Mouse (Mus musculus) limb, embryonic 13.5 days (tissue): ENCODE results near the gene Exosc8. TPM values are rescaled to one million over a fixed set of nuclear protein-coding genes. Genes with fewer than 3 reads are reported as not detected.

Experiments used
- ATAC-seq: fragments of 200-750 bp; cut with Nextera tagmentation; 2 replicates; pipeline ENCODE4 v1.8.0; 2017; ENCODE audit warnings: low read depth, moderate number of reproducible peaks, moderate TSS enrichment; ENCODE audit not compliant: low FRiP score
- H3K27ac ChIP-seq: fragments of 300-500 bp; sonication (generic); 2 replicates; pipeline ENCODE4 v1.5.1; 2015; ENCODE audit warnings: inconsistent platforms, mild to moderate bottlenecking, moderate library complexity
- H3K27me3 ChIP-seq: fragments of 300-500 bp; sonication (generic); 2 replicates; pipeline ENCODE4 v1.6.1; 2015; ENCODE audit warnings: mild to moderate bottlenecking, inconsistent platforms
- H3K36me3 ChIP-seq: fragments of 300-500 bp; sonication (generic); 2 replicates; pipeline ENCODE4 v1.6.1; 2015; ENCODE audit warnings: inconsistent platforms, mild to moderate bottlenecking, moderate library complexity
- H3K4me1 ChIP-seq: fragments of 300-500 bp; sonication (generic); 2 replicates; pipeline ENCODE4 v1.6.1; 2015; ENCODE audit warnings: inconsistent platforms
- H3K4me2 ChIP-seq: fragments of 300-500 bp; sonication (generic); replicated peaks from 2 replicates; pipeline ENCODE4 v1.6.1; 2015; ENCODE audit warnings: inconsistent platforms, mild to moderate bottlenecking, moderate library complexity
- H3K4me3 ChIP-seq: fragments of 300-500 bp; sonication (generic); 2 replicates; pipeline ENCODE4 v1.5.1; 2015; ENCODE audit warnings: moderate library complexity, mild to moderate bottlenecking, inconsistent platforms
- H3K9ac ChIP-seq: fragments of 300-500 bp; sonication (generic); 2 replicates; pipeline ENCODE4 v1.6.1; 2015; ENCODE audit warnings: mild to moderate bottlenecking, inconsistent platforms
- H3K9me3 ChIP-seq: fragments of 300-500 bp; sonication (generic); 2 replicates; pipeline ENCODE4 v1.6.1; 2016; ENCODE audit warnings: inconsistent platforms
- WGBS: fragments of 180-500 bp; shearing (Covaris S2); methylation state at CpG from one replicate; pipeline ENCODE4 v1.1.7; 2015; 5-methylcytosine and 5-hydroxymethylcytosine counted together
- polyA plus RNA-seq: library from polyadenylated mRNA; unstranded; fragments of >200 nt; fragmentation: Nextera tagmentation; extraction: Ambion mirVana; gene quantifications from 2 replicates; pipeline ENCODE4 v1.2.1, GENCODE M21; 2015

The Exosc8 gene
- polyA plus RNA-seq, 1 experiment from 2014 or later, result 122 TPM

DNA sequence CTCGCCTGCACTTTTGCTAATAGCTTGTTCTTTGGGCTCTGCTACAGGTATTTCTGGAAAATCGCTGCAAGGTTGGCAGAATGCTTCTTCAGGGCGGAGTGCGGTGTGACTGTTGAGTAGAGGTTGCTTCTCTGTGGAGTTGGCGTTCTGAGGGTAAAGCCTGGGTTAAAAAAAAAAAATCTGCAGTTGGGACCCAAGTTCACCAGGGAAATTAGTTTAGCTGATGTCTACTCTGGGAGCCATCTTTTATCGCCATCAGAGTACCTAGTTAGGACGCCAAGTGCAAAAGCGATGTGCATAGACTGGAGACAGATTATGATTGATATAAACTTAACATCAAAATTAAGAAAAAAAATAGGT is 42.2 kb downstream of the Exosc8 start:
- Histone ChIP-seq H3K4me1 (peaks cover 9% of the 10 kb centered on the region; the same call in 1 of the 2 replicates), H3K27ac (peak overlapping the region; percentile 86), H3K4me3 (peak overlapping the region; percentile 73), H3K27me3 (no peaks in the 10 kb centered on the region), H3K36me3 (peaks cover 31% of the 10 kb centered on the region), H3K4me2 (peak overlapping the region; percentile 66), H3K9ac (peak overlapping the region; percentile 75), H3K9me3 (no peaks in the 10 kb centered on the region)
- WGBS, result 0% methylated on average over 8 of the region's 8 CpGs
- peak; percentile 7; the same call in 1 of the 2 replicates for ATAC-seq

DNA sequence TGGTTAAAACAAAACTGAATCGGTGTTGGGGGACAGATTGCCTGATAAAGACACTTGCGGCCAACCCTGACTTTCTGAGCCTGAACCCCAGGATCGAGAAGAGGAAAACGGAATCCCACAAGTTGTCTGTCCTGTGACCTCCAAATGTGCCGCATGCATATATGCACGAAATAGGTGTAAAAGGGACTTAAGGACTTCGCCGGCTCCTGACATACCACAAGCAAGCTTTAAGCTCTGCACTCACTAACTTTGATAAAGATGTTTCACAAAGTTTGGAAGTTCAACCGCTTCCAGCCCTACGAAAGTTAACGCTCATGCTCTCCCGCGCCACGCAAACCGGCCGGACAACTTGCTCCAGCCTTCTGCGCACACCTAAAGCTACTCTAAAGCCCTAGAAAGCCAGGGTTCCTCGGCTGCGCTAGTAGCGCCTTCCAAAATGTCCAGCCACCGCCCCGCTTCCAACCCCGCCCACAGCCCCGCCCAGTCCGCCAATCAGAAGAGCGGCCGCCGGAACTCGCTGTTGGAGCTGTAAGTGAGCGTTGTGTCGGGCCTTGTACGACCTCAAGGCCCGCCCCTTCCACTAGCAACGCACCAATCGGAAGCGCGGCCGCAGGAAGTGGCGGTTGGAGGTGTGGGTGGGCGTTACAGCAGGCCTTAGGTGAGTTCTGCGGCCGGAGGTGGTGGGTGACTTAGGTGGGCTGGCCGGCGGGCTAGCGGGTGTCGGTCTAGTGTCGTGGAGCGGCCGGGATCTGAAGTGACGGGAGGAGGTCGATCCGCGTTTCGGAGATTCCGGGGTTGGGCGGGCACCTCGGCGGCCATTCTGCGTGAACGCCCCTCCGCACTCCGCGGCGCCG is 42.8 kb downstream of the Exosc8 start, which contains the start of gene Supt20:
Gene Supt20, plus strand, starts transcription at position 606 of the 854 bp plus-strand sequence.
- Histone ChIP-seq H3K9me3 (no peaks in the 10 kb centered on the region), H3K27ac (peak within 1 kb of the TSS; percentile 86), H3K4me1 (peaks cover 9% of the 10 kb centered on the region; the same call in 1 of the 2 replicates), H3K4me3 (peak within 1 kb of the TSS; percentile 73), H3K36me3 (peaks cover 25% of the 10 kb centered on the region), H3K4me2 (peak within 1 kb of the TSS; percentile 73), H3K27me3 (no peaks in the 10 kb centered on the region), H3K9ac (peak within 1 kb of the TSS; percentile 75)
- WGBS, result 1% methylated on average over 65 of the region's 65 CpGs
- ATAC-seq, result peak; percentile 99

DNA sequence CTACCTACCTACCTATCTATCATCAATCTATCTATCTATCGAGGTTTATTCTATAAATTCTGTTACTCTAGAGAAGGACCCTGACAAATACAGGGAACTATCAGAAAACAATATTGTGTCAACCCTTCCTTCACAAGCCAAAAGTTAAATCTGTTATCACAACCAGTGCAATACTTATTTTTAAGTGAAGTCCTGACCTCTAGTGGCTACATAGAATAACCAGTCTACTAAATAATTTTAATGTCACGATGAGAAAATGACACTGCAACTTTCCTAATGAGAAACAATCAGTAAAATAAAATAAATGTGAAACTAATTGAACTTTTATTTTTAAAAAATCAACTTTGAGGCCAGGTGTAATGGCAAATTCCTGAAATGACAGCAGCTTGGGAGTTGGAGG is 46.1 kb downstream of the Exosc8 start:
- no peak overlapping the region for H3K4me2 ChIP-seq
- H3K27ac ChIP-seq, result no peak overlapping the region
- H3K27me3 ChIP-seq, result no peaks in the 10 kb centered on the region
- no peak for ATAC-seq
- H3K9me3 ChIP-seq, result no peaks in the 10 kb centered on the region
- no peaks in the 10 kb centered on the region for H3K36me3 ChIP-seq
- no peak overlapping the region for H3K9ac ChIP-seq
- WGBS, result 52% methylated on average over 2 of the region's 2 CpGs
- no peak overlapping the region for H3K4me3 ChIP-seq
- no peaks in the 10 kb centered on the region for H3K4me1 ChIP-seq

DNA sequence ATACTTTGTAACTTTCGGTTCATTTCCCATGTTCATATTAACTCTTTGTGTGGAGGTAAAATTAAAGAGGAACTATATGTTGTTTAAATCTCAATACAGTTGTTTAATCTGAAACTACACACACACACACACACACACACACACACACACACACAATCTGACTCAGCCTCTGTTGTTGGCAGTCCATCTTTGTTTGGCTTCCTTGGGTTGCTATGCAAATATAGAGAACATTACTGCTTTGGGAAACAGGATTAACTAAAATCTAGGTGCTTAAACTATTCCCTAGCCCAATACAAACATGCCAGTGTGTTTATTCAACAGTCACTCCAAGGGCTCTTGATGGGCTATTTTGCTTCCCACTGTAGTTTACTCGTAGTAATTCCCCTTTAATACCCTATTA is 47.9 kb downstream of the Exosc8 start:
- Histone ChIP-seq H3K4me2 (no peak overlapping the region), H3K27ac (no peak overlapping the region), H3K27me3 (no peaks in the 10 kb centered on the region), H3K9me3 (no peaks in the 10 kb centered on the region), H3K4me1 (no peaks in the 10 kb centered on the region), H3K9ac (no peak overlapping the region), H3K4me3 (no peak overlapping the region), H3K36me3 (no peaks in the 10 kb centered on the region)
- ATAC-seq, result no peak
- WGBS, result 51% methylated on average over 2 of the region's 2 CpGs

DNA sequence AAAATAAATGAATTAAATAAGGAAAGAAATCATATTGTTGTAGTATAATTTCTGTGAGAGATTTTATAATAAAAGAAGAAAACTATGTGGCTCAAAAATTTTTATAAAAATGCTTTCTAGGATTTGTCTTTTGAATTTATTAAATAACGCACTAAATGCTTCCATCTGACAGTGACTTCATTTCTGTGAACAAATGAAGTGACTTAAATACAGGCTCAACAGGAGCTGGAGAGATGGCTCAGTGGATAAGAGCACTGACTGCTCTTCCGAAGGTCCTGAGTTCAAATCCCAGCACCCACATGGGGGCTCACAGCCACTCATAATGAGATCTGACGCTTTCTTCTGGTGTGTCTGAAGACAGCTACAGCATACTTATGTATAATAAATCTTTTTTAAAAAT is 50.0 kb downstream of the Exosc8 start:
- Histone ChIP-seq H3K27me3 (no peaks in the 10 kb centered on the region), H3K4me3 (no peak overlapping the region), H3K9ac (no peak overlapping the region), H3K36me3 (no peaks in the 10 kb centered on the region), H3K9me3 (no peaks in the 10 kb centered on the region), H3K27ac (no peak overlapping the region), H3K4me2 (no peak overlapping the region), H3K4me1 (peaks cover 6% of the 10 kb centered on the region)
- ATAC-seq, result no peak
- 93% methylated on average over 3 of the region's 3 CpGs for WGBS

DNA sequence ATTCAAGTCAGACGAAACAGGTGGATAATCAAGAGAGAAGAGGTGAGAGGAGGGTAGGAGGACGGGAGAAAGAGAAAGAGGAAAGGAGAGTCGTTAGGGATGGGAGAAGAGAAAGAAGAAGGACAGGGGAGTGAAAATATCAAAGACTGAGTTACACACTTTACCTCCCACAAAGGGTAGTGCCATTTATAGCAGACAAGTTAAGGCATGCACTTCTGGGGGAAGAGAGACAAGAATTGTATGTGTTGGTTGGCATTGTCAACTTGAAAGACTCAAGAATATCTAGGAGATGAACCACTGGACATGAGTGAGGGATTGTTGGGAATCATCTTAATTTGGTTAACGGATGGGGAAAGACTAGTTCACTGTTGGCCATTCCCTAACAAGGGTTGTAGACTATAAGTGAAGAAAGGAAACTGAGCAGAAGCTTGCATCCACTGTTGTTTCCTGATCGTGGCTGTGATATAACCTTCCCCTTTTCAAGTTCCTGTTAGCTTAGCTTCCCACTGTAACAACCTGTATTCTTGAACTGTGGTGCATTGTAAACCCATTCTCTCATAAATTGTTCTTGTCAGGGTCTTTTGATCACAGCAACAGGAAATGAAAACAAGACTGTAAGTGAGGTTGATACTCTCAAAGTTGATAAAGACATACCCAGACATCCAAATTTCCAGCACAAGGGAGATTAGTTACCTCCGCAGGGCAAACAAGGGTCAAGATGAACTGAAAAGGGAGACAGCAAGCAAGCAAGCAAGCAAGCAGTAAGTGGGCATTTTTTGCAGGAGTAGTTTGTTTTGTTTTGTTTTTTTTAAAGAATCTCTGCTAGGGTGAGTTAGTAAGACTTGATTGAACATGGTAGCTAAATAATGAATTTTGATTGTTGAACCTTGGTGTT is 53.6 kb downstream of the Exosc8 start:
- 63% methylated on average over 6 of the region's 6 CpGs for WGBS
- no peak overlapping the region for H3K4me3 ChIP-seq
- peaks cover 8% of the 10 kb centered on the region for H3K4me1 ChIP-seq
- no peak for ATAC-seq
- H3K36me3 ChIP-seq, result no peaks in the 10 kb centered on the region
- no peak overlapping the region for H3K4me2 ChIP-seq
- no peak overlapping the region for H3K27ac ChIP-seq
- no peaks in the 10 kb centered on the region for H3K9me3 ChIP-seq
- no peak overlapping the region for H3K9ac ChIP-seq
- H3K27me3 ChIP-seq, result no peaks in the 10 kb centered on the region

Other genes starting within 250 kb of the Exosc8 start
- 123 and 124 TPM in 2 replicates for gene Supt20, start 42.6 kb downstream of the Exosc8 start, polyA plus RNA-seq
- 1.1 and 1.3 TPM in 2 replicates for gene Gm21958, start 21.0 kb downstream of the Exosc8 start, polyA plus RNA-seq
- gene Alg5, start 146 bp upstream of the Exosc8 start, polyA plus RNA-seq, result 49.3 and 50.5 TPM in 2 replicates
- 1.4 and 1.7 TPM in 2 replicates for gene Smad9, start 20.2 kb upstream of the Exosc8 start, polyA plus RNA-seq
- gene Rfxap, start 72.4 kb upstream of the Exosc8 start, polyA plus RNA-seq, result 34.8 and 36.8 TPM in 2 replicates
- gene Sertm1, start 180.5 kb upstream of the Exosc8 start, polyA plus RNA-seq, result 0.13 and 0.23 TPM in 2 replicates